In the genomic region with DNA sequence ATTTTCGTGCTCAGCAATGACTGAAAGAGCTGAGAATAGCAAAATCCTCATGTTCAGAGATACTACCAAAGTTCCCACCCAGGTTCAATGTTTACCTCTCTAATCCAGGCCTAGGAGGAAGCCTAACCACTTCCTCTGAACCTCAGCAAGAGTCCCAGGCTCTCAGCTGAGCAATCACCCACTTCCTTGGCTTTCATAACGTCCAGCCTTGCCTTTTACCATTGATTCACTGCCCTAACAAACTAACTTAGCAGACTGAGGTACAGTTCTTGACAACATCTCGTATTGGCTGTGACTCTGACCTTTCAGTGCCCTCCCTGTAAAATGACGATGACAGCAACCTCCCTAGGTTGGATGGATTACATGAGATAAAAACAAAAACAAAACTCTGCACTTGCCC, we compare ENCODE assay signal across 8 mouse cellular contexts. TPM values are rescaled to one million over a fixed set of nuclear protein-coding genes. Genes with fewer than 3 reads are reported as not detected.
DNase-seq lines count a peak whose midpoint lies in the region; ATAC-seq and TF ChIP-seq lines count a peak whose summit lies in the region.

No protein-coding gene starts in this region.

- DNase-seq in adrenal gland, postnatal 14 days = peak; percentile 24
- DNase-seq in adrenal gland, adult 8-10 months = no peak
- DNase-seq in thymus, adult 2 months = peak; percentile 30
- no peak for DNase-seq in thymus, postnatal 10 days (ENCODE audit: low spot score in 2 of 2)
- DNase-seq in liver, embryonic 11.5 days (ENCODE audit: low spot score) = no peak
- no peak for DNase-seq in retina, postnatal 1 day
- no peak for DNase-seq in kidney, postnatal 10 days

- no peaks in the 10 kb centered on the region for H3K27me3 ChIP-seq in thymus, adult 2 months (ENCODE audit: control insufficient read depth, insufficient read depth, low read length)
- no peaks in the 10 kb centered on the region for H3K27me3 ChIP-seq in liver, embryonic 11.5 days (replicated peaks; ENCODE audit: control insufficient read depth, insufficient read depth, low read length)

- no peak overlapping the region for H3K9ac ChIP-seq in liver, embryonic 11.5 days (ENCODE audit: low read depth, low read length)

- no peak for TF ChIP-seq CTCF in thymus, adult 2 months (IDR thresholded peaks at IDR 0.05; ENCODE audit: borderline replicate concordance, control insufficient read depth, extremely low read depth, insufficient read depth, low read length, poor library complexity)
- TF ChIP-seq CTCF in olfactory bulb, adult 2 months (IDR thresholded peaks at IDR 0.05; ENCODE audit: insufficient read depth, low read depth, low read length) = no peak

- peak overlapping the region; percentile 76 for H3K4me2 ChIP-seq in liver, embryonic 11.5 days

- no peak for ATAC-seq in liver, embryonic 11.5 days (replicated peaks; ENCODE audit: low FRiP score)

- peaks cover 19% of the 10 kb centered on the region for H3K4me1 ChIP-seq in thymus, adult 2 months (replicated peaks; ENCODE audit: control insufficient read depth, insufficient read depth, low read length)
- peaks cover 18% of the 10 kb centered on the region for H3K4me1 ChIP-seq in liver, embryonic 11.5 days (replicated peaks; ENCODE audit: control insufficient read depth, insufficient read depth, low read length)
- H3K4me1 ChIP-seq in olfactory bulb, adult 2 months (ENCODE audit: control insufficient read depth, insufficient read depth, low read length) = peaks cover 10% of the 10 kb centered on the region; the same call in 1 of the 2 replicates

- no peak overlapping the region for H3K27ac ChIP-seq in thymus, adult 2 months (ENCODE audit: control insufficient read depth, insufficient read depth, low read length)
- no peak overlapping the region for H3K27ac ChIP-seq in liver, embryonic 11.5 days (ENCODE audit: low read depth, low read length)
- H3K27ac ChIP-seq in olfactory bulb, adult 2 months (ENCODE audit: insufficient read depth, low read depth, low read length) = 0 out of 2 replicates have a peak overlapping the region, but pooled peaks have one; percentile 4

- H3K4me3 ChIP-seq in thymus, adult 2 months (ENCODE audit: control insufficient read depth, insufficient read depth, low read length) = no peak overlapping the region
- H3K4me3 ChIP-seq in liver, embryonic 11.5 days (ENCODE audit: low read depth, low read length) = peak overlapping the region; percentile 95; the same call in 1 of the 2 replicates
- H3K4me3 ChIP-seq in olfactory bulb, adult 2 months (ENCODE audit: insufficient read depth, low read depth, low read length) = 0 out of 2 replicates have a peak overlapping the region, but pooled peaks have one; percentile 0

- no peaks in the 10 kb centered on the region for H3K9me3 ChIP-seq in liver, embryonic 11.5 days (ENCODE audit: control insufficient read depth, low read length)

- 3% methylated on average over 4 of the region's 4 CpGs for WGBS in thymus, adult 2 months
- WGBS in liver, embryonic 11.5 days = 27% methylated on average over 4 of the region's 4 CpGs
- 45% methylated on average over 4 of the region's 4 CpGs for WGBS in olfactory bulb, adult 2 months

- TF ChIP-seq POLR2A in thymus, adult 2 months (IDR thresholded peaks at IDR 0.05; ENCODE audit: control insufficient read depth, extremely low read depth, insufficient read depth, low read length, poor library complexity) = no peak
- no peak for TF ChIP-seq POLR2A in olfactory bulb, adult 2 months (IDR thresholded peaks at IDR 0.05; ENCODE audit: insufficient read depth, low read depth, low read length)

- H3K36me3 ChIP-seq in thymus, adult 2 months (ENCODE audit: control insufficient read depth, insufficient read depth, low read length) = no peaks in the 10 kb centered on the region
- H3K36me3 ChIP-seq in liver, embryonic 11.5 days (ENCODE audit: control insufficient read depth, insufficient read depth, low read length) = no peaks in the 10 kb centered on the region

RNA-seq across cellular contexts. Expression of a gene that starts 2.0 kb away (rescaled TPM):
- total RNA-seq in adrenal gland, postnatal 14 days (2021) = 63.1 and 64.8 TPM in 2 replicates
- 100 to 1,000 TPM in 2 of 4 experiments, 10 to 100 TPM in 2; 77.6 to 145 (median 103) TPM for total RNA-seq in adrenal gland, adult 8-10 months (2022)
- 17.1 and 17.6 TPM in 2 replicates for polyA plus RNA-seq in thymus, adult 2 months (2012; rRNA removed)
- 22.8 and 27.6 TPM in 2 replicates for polyA plus RNA-seq in liver, embryonic 11.5 days (2014; fragmentation: Nextera tagmentation; extraction: Ambion mirVana)
- polyA plus RNA-seq in olfactory bulb, adult 2 months (2012; ENCODE audit: insufficient read depth, insufficient read length, low replicate concordance, missing spikeins) = not detected in 2 replicates

RNA-seq across cellular contexts. Expression of a gene that starts 38.5 kb away (rescaled TPM):
- total RNA-seq in adrenal gland, postnatal 14 days (2021) = 46.9 and 58.0 TPM in 2 replicates
- 10 to 100 TPM; 42.1 to 54.0 (median 45.7) TPM for total RNA-seq in adrenal gland, adult 8-10 months (2022)
- polyA plus RNA-seq in thymus, adult 2 months (2012; rRNA removed) = 71.5 and 78.8 TPM in 2 replicates
- 89.3 and 92.1 TPM in 2 replicates for polyA plus RNA-seq in liver, embryonic 11.5 days (2014; fragmentation: Nextera tagmentation; extraction: Ambion mirVana)
- not detected in 2 replicates for polyA plus RNA-seq in olfactory bulb, adult 2 months (2012; ENCODE audit: insufficient read depth, insufficient read length, low replicate concordance, missing spikeins)

Comparison
In these comparisons a context has a peak if more than half of its experiments do, and no peak if none do; other contexts are left out.
1. DNase-seq: peak in adrenal gland, postnatal 14 days (single experiment) and thymus, adult 2 months (single experiment); none in adrenal gland, adult 8-10 months (single experiment), thymus, postnatal 10 days (0 of 2), liver, embryonic 11.5 days (single experiment), retina, postnatal 1 day (single experiment) and kidney, postnatal 10 days (single experiment).